Mouse (Mus musculus): ENCODE data around the gene Matn1. TPM values are rescaled to one million over a fixed set of nuclear protein-coding genes. Genes with fewer than 3 reads are reported as not detected.

Matn1 gene
- polyA plus RNA-seq, 1 experiment from 2014 or later, result 0.61 TPM

GRCm38 (mm10) chr4:130994556-130994955 is 50.4 kb downstream of the Matn1 start:
- no peaks in the 10 kb centered on the region for H3K36me3 ChIP-seq
- no peaks in the 10 kb centered on the region for H3K4me1 ChIP-seq
- H3K27ac ChIP-seq, result no peak overlapping the region
- 77% methylated on average over 8 of the region's 8 CpGs for WGBS
- H3K27me3 ChIP-seq, result no peaks in the 10 kb centered on the region
- H3K9me3 ChIP-seq, result no peaks in the 10 kb centered on the region
- no peak for ATAC-seq (ENCODE audit: borderline replicate concordance, extremely low read depth, low FRiP score, low TSS enrichment)
- no peak overlapping the region for H3K4me3 ChIP-seq
- H3K9ac ChIP-seq, result no peak overlapping the region
- no peak overlapping the region for H3K4me2 ChIP-seq

GRCm38 (mm10) chr4:130999744-131000527 is 55.8 kb downstream of the Matn1 start:
- H3K9me3 ChIP-seq, result no peaks in the 10 kb centered on the region
- ATAC-seq (ENCODE audit: borderline replicate concordance, extremely low read depth, low FRiP score, low TSS enrichment), result no peak
- H3K27me3 ChIP-seq, result no peaks in the 10 kb centered on the region
- no peak overlapping the region for H3K9ac ChIP-seq
- 65% methylated on average over 5 of the region's 5 CpGs for WGBS
- no peak overlapping the region for H3K27ac ChIP-seq
- no peak overlapping the region for H3K4me3 ChIP-seq
- no peak overlapping the region for H3K4me2 ChIP-seq
- no peaks in the 10 kb centered on the region for H3K36me3 ChIP-seq
- H3K4me1 ChIP-seq, result no peaks in the 10 kb centered on the region

GRCm38 (mm10) chr4:131000614-131001178 is 56.5 kb downstream of the Matn1 start:
- no peaks in the 10 kb centered on the region for H3K9me3 ChIP-seq
- H3K4me2 ChIP-seq, result no peak overlapping the region
- ATAC-seq (ENCODE audit: borderline replicate concordance, extremely low read depth, low FRiP score, low TSS enrichment), result no peak
- H3K4me1 ChIP-seq, result no peaks in the 10 kb centered on the region
- H3K9ac ChIP-seq, result no peak overlapping the region
- no peaks in the 10 kb centered on the region for H3K36me3 ChIP-seq
- 84% methylated on average over 15 of the region's 15 CpGs for WGBS
- no peak overlapping the region for H3K4me3 ChIP-seq
- H3K27ac ChIP-seq, result no peak overlapping the region
- H3K27me3 ChIP-seq, result no peaks in the 10 kb centered on the region

Other genes with a start within 250 kb of the Matn1 start
- 20.5 and 21.7 TPM in 2 replicates for gene Sdc3, start 151.8 kb upstream of the Matn1 start, polyA plus RNA-seq (2015; fragmentation: Nextera tagmentation; extraction: Ambion mirVana)
- gene Laptm5, start 31.3 kb upstream of the Matn1 start, polyA plus RNA-seq (2015; fragmentation: Nextera tagmentation; extraction: Ambion mirVana), result 37.8 and 45.5 TPM in 2 replicates

Measured in lung, embryonic 15.5 days (tissue).